Mouse (Mus musculus): ENCODE results near the gene Rpl10. TPM values are rescaled to one million over a fixed set of nuclear protein-coding genes. Genes with fewer than 3 reads are reported as not detected.

The Rpl10 gene
- total RNA-seq (2023): 100 to 1,000 TPM; 403 to 503 TPM

GRCm38 (mm10) chrX:74270062-74270901 lies at the start of gene Rpl10:
Gene Rpl10, plus strand, starts transcription at chrX:74270812.

GRCm38 (mm10) chrX:74249615-74250014 lies 21.0 kb upstream of the Rpl10 start, which contains the start of gene Flna:
Gene Flna, minus strand, starts transcription at chrX:74249820.

GRCm38 (mm10) chrX:74254153-74254887 lies 16.3 kb upstream of the Rpl10 start, which contains the start of gene Emd:
Gene Emd, plus strand, starts transcription at chrX:74254687.

GRCm38 (mm10) chrX:74281732-74282394 lies 11.3 kb downstream of the Rpl10 start, which contains the start of the genes Taz and Dnase1l1:
Gene Taz, plus strand, starts transcription at chrX:74281912.
Gene Dnase1l1, minus strand, starts transcription at chrX:74282337.

GRCm38 (mm10) chrX:74296538-74297448 lies 26.2 kb downstream of the Rpl10 start, which contains the start of gene Atp6ap1:
Gene Atp6ap1, plus strand, starts transcription at chrX:74297097.

GRCm38 (mm10) chrX:74304867-74305700 lies 34.5 kb downstream of the Rpl10 start, which contains the start of gene Gdi1:
Gene Gdi1, plus strand, starts transcription at chrX:74304998.

GRCm38 (mm10) chrX:74312540-74313464 lies 42.2 kb downstream of the Rpl10 start, which contains the start of gene Fam50a:
Gene Fam50a, plus strand, starts transcription at chrX:74313033.

Other genes with a start within 250 kb of the Rpl10 start
- gene Irak1, start 246.9 kb upstream of the Rpl10 start, total RNA-seq (2023): 10 to 100 TPM; 68.9 to 70.8 TPM
- not detected for gene Opn1mw, start 143.3 kb upstream of the Rpl10 start, total RNA-seq (2023)
- gene Mecp2, start 135.4 kb upstream of the Rpl10 start, total RNA-seq (2023): 10 to 100 TPM; 22.9 to 29.2 TPM
- not detected for gene Tex28, start 103.0 kb upstream of the Rpl10 start, total RNA-seq (2023)
- gene Tktl1, start 93.6 kb upstream of the Rpl10 start, total RNA-seq (2023): under 1 TPM in 1 of 2 experiments, not detected in 1; 0.13 TPM
- gene Flna, start 21.0 kb upstream of the Rpl10 start, total RNA-seq (2023): 1,000 to 10,000 TPM; 1,510 to 1,605 TPM
- gene Emd, start 16.1 kb upstream of the Rpl10 start, total RNA-seq (2023): 10 to 100 TPM; 54.5 to 65.1 TPM
- 10 to 100 TPM; 41.3 to 46.0 TPM for gene Taz, start 11.1 kb downstream of the Rpl10 start, total RNA-seq (2023)
- 10 to 100 TPM; 40.6 to 41.7 TPM for gene Dnase1l1, start 11.5 kb downstream of the Rpl10 start, total RNA-seq (2023)
- gene Atp6ap1, start 26.3 kb downstream of the Rpl10 start, total RNA-seq (2023): 100 to 1,000 TPM; 178 to 188 TPM
- 100 to 1,000 TPM; 233 to 246 TPM for gene Gdi1, start 34.2 kb downstream of the Rpl10 start, total RNA-seq (2023)
- gene Fam50a, start 42.2 kb downstream of the Rpl10 start, total RNA-seq (2023): 10 to 100 TPM; 37.9 to 43.4 TPM
- 1 to 10 TPM in 1 of 2 experiments, under 1 TPM in 1; 0.20 to 1.6 TPM for gene Plxna3, start 58.3 kb downstream of the Rpl10 start, total RNA-seq (2023)
- 10 to 100 TPM; 23.3 to 27.5 TPM for gene Lage3, start 82.8 kb downstream of the Rpl10 start, total RNA-seq (2023)
- 10 to 100 TPM; 24.7 to 31.6 TPM for gene Ubl4a, start 102.4 kb downstream of the Rpl10 start, total RNA-seq (2023)
- gene Slc10a3, start 102.5 kb downstream of the Rpl10 start, total RNA-seq (2023): 10 to 100 TPM; 14.6 to 16.5 TPM
- 10 to 100 TPM in 1 of 2 experiments, 1 to 10 TPM in 1; 9.9 to 11.0 TPM for gene Fam3a, start 122.5 kb downstream of the Rpl10 start, total RNA-seq (2023)
- gene Ikbkg, start 122.5 kb downstream of the Rpl10 start, total RNA-seq (2023): 10 to 100 TPM; 32.5 to 40.3 TPM
- 100 to 1,000 TPM; 372 to 428 TPM for gene G6pdx, start 158.4 kb downstream of the Rpl10 start, total RNA-seq (2023)
- gene Gm6880, start 210.6 kb downstream of the Rpl10 start, total RNA-seq (2023): not detected